Mouse (Mus musculus): ENCODE measurements around the gene Krt78.

The Krt78 gene

GRCm38 (mm10) chr15:101974083-101974845 lies 20.2 kb upstream of the Krt78 start:
- in situ Hi-C loops (cut with MboI; ENCODE audit: unreplicated experiment in 2 of 2): no loop called here

DNA sequence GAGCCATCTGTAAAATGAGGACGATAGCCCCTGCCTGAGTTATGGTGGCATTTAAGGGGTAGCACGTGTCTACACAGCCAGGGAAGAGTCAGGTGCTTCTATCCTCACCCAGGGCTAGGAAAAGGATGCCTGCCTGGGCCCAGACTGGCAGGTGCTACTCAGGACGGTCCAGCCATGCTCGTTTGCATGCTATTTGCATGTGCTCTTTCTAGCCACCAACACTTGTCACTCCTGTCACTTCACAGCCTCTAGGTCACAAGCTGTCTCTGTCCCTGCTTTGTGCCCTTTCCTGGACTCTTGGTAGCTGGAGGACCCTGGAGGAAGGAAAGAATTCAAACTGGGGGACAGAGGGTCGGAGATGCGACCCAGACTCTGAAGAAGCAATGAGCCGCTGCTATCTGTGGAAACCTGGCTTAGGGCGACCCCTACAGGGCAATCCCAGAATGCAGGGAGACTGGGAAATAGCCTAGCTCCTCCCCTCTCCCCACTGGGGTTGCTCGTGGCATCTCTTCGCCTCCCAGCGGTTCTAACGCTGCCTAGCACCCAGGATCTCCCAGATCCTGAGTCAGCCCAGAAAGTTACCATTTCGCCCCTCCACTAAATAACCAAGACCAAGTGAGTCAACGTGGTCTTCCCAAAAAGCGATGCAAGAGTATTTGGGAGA lies 19.5 kb upstream of the Krt78 start:
- in situ Hi-C loops (cut with MboI; ENCODE audit: unreplicated experiment in 2 of 2): no loop called here

- in situ Hi-C loops (cut with MboI; ENCODE audit: unreplicated experiment in 2 of 2): no loop called here
Observed at GRCm38 (mm10) chr15:101970536-101970935, 16.4 kb upstream of the Krt78 start.

GRCm38 (mm10) chr15:101966808-101967207 lies 12.7 kb upstream of the Krt78 start:
- in situ Hi-C loops (cut with MboI; ENCODE audit: unreplicated experiment in 2 of 2): no loop called here

- in situ Hi-C loops (cut with MboI; ENCODE audit: unreplicated experiment in 2 of 2): no loop called here
Observed at GRCm38 (mm10) chr15:101958891-101959290, 4.8 kb upstream of the Krt78 start.

- in situ Hi-C loops (cut with MboI; ENCODE audit: unreplicated experiment in 2 of 2): no loop called here
Observed at GRCm38 (mm10) chr15:101952733-101953474, 1.2 kb downstream of the Krt78 start.

GRCm38 (mm10) chr15:101945430-101945829 lies 8.7 kb downstream of the Krt78 start:
- in situ Hi-C loops (cut with MboI; ENCODE audit: unreplicated experiment in 2 of 2): no loop called here

GRCm38 (mm10) chr15:101941948-101942347 lies 12.1 kb downstream of the Krt78 start:
- in situ Hi-C loops (cut with MboI; ENCODE audit: unreplicated experiment in 2 of 2): no loop called here

DNA sequence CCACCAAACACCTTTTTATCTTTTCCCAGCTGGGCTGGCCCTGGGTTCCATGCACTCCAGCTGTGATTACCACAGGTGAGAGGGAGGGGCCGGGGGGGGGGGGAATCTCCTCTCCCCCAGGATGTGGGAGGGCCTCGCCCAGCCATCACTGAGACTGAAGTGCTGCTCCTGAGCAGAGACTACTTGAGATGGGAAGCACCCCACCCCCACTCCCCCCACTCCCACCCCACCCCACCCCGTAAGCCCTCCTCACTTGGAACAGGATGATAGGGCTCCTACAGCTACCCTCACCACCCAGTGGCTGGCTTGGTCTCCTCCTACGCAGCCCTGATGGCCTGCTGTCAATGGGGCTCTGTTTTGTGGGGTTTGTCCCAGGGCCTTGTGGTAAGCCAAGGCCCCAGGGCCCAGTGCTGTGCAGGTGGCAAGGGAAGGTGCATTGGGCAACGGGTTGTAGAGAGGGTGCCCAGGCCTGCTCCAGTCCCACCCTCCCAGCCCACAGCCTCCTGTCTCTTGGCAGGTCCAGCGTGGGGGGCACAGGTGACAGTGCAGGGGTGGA lies 13.7 kb downstream of the Krt78 start, which contains the start of gene Krt79:
Gene Krt79, minus strand, starts transcription at position 51 of the 556 bp plus-strand sequence.
- in situ Hi-C loops (cut with MboI; ENCODE audit: unreplicated experiment in 2 of 2): no loop called here

GRCm38 (mm10) chr15:101938600-101939308 lies 15.3 kb downstream of the Krt78 start:
- in situ Hi-C loops (cut with MboI; ENCODE audit: unreplicated experiment in 2 of 2): no loop called here

- in situ Hi-C loops (cut with MboI; ENCODE audit: unreplicated experiment in 2 of 2): no loop called here
Observed at GRCm38 (mm10) chr15:101933024-101933423, 21.1 kb downstream of the Krt78 start.

- in situ Hi-C loops (cut with MboI; ENCODE audit: unreplicated experiment in 2 of 2): no loop called here
Observed at GRCm38 (mm10) chr15:101929666-101930065, 24.4 kb downstream of the Krt78 start.

DNA sequence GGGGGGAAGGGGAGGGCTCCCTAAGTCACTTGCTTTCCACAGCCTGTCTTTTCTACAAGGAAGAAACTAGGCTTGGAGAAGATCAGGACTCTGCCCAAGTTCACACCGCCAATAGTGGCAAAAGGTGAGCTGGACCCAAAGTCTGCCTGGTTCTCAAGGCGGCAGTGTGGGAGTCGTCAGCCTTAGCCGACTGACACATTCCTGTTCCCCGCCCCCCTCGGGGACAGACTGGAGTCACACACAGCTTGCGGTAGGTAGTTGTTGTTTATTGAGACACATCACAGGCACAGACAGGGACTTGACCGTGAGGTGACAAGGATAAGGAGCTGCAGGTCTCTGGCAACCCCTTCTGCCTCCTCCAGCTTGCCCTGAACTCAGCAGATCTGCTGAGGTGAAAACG lies 25.0 kb downstream of the Krt78 start:
- in situ Hi-C loops (cut with MboI; ENCODE audit: unreplicated experiment in 2 of 2): no loop called here

- in situ Hi-C loops (cut with MboI; ENCODE audit: unreplicated experiment in 2 of 2): no loop called here
Observed at GRCm38 (mm10) chr15:101927340-101928080, 26.6 kb downstream of the Krt78 start.

DNA sequence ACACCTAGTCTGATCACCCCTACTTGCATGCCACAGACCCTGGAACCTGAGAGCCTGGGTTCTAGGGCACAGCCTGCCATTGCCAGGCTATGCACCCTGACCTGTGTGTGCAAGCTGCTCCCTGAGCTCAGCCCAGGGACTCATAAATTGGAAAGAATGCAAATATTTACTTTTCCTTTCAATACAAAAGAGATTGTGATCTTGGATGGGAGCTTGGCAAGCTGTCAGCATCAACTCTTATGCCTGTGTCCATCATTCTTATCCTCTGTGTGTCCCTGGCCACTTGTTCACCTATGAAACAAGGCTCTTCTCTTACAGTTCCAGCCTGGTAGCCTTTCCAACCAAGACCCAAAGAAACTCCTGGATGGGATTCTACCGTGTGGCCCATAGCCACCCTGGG lies 29.0 kb downstream of the Krt78 start:
- in situ Hi-C loops (cut with MboI; ENCODE audit: unreplicated experiment in 2 of 2): no loop called here

DNA sequence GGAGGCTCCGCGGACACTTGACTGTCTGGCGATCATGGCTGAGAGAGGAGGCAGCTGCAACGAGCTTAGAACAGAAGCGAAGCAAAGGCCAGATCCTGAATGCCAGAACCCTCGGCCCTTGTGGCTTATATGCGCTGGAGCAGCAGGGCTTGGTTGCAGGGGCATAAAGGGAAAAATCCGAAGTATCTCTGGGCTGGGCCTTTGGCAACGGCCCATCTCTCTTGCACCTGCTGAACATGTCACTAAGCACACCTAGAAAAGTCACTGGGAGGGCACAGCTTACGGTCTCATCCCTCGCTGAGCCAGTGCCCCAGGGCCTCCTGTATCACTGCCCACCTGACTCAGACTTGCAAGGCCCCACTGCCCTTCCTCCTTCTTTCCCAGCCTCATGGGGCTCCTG lies 29.5 kb downstream of the Krt78 start, which contains the start of gene Krt4:
Gene Krt4, minus strand, starts transcription at position 101 of the 400 bp plus-strand sequence.
- in situ Hi-C loops (cut with MboI; ENCODE audit: unreplicated experiment in 2 of 2): no loop called here

DNA sequence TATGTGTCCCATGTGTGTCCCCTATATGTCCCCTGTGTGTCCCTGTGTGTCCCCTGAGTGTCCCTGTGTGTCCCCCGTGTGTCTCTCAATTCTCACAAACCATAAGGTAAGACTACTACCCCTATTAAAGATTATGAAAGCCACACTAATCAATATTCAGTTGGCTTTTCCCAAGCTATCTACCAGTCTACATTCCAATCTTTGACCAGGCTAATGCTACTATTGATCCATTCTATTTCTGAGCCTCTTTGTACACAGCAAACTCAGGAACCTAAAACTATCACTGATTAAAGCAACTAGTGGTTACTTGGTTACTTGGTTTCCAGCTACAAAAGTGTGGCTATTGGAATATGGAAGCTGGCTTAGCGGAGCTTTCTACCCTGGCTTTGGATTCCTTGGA lies 31.8 kb downstream of the Krt78 start:
- in situ Hi-C loops (cut with MboI; ENCODE audit: unreplicated experiment in 2 of 2): no loop called here

DNA sequence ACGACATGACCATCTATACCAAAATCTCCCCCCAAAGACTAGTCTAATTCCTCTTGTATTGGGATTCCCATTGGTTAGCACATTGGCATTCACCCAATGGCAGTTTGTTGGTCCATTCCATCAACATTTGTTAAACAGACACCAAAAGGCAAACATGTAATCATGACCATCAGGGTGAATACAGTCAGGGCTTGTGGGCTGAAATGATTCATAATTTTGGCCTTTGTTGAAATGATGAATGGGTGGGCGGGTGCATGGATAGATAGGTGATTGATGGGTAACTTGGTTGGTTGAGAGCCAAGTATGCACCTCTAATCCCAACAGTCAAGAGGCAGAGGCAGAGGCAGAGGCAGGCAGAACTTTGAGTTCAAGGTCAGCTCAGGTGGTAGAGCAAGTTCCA lies 38.0 kb downstream of the Krt78 start:
- in situ Hi-C loops (cut with MboI; ENCODE audit: unreplicated experiment in 2 of 2): no loop called here

GRCm38 (mm10) chr15:101904849-101905248 lies 49.2 kb downstream of the Krt78 start:
- in situ Hi-C loops (cut with MboI; ENCODE audit: unreplicated experiment in 2 of 2): no loop called here

Data from v-Abl transformed pro-B cells (cell line).